Mouse (Mus musculus) limb, embryonic 12.5 days (tissue): ENCODE measurements around the gene Cmtr1. TPM values are rescaled to one million over a fixed set of nuclear protein-coding genes. Genes with fewer than 3 reads are reported as not detected.

ENCODE experiments used
- ATAC-seq: fragments of 200-750 bp; cut with Nextera tagmentation; 2 replicates; pipeline ENCODE4 v1.8.0; 2017; ENCODE audit warnings: low read depth, moderate TSS enrichment; ENCODE audit not compliant: insufficient number of reproducible peaks, insufficient read depth, low FRiP score, low TSS enrichment
- H3K27ac ChIP-seq: fragments of 300-500 bp; sonication (generic); 2 replicates; pipeline ENCODE4 v1.5.1; 2016; ENCODE audit warnings: mild to moderate bottlenecking, moderate library complexity
- H3K27me3 ChIP-seq: fragments of 300-500 bp; sonication (generic); 2 replicates; pipeline ENCODE4 v1.6.1; 2016; ENCODE audit warnings: mild to moderate bottlenecking, moderate library complexity
- H3K36me3 ChIP-seq: fragments of 300-500 bp; sonication (generic); 2 replicates; pipeline ENCODE4 v1.6.1; 2016; ENCODE audit warnings: mild to moderate bottlenecking, moderate library complexity
- H3K4me1 ChIP-seq: fragments of 300-500 bp; sonication (generic); replicated peaks from 2 replicates; pipeline ENCODE4 v1.6.1; 2016
- H3K4me2 ChIP-seq: fragments of 300-500 bp; sonication (generic); 2 replicates; pipeline ENCODE4 v1.6.1; 2016; ENCODE audit warnings: mild to moderate bottlenecking, moderate library complexity
- H3K4me3 ChIP-seq: fragments of 300-500 bp; sonication (generic); replicated peaks from 2 replicates; pipeline ENCODE4 v1.5.1; 2016; ENCODE audit warnings: mild to moderate bottlenecking
- H3K9ac ChIP-seq: fragments of 300-500 bp; sonication (generic); replicated peaks from 2 replicates; pipeline ENCODE4 v1.6.1; 2016; ENCODE audit warnings: mild to moderate bottlenecking, moderate library complexity
- H3K9me3 ChIP-seq: fragments of 300-500 bp; sonication (generic); 2 replicates; pipeline ENCODE4 v1.6.1; 2016; ENCODE audit warnings: mild to moderate bottlenecking, moderate library complexity
- WGBS: fragments of 180-500 bp; shearing (Covaris S2); methylation state at CpG from one replicate; pipeline ENCODE4 v1.1.7; 2016; 5-methylcytosine and 5-hydroxymethylcytosine counted together
- polyA plus RNA-seq: library from polyadenylated mRNA; unstranded; fragments of >200 nt; fragmentation: Nextera tagmentation; extraction: Ambion mirVana; gene quantifications from 2 replicates; pipeline ENCODE4 v1.2.1, GENCODE M21; 2016

Gene Cmtr1
- polyA plus RNA-seq, 1 experiment from 2014 or later, result 147 TPM

- no peaks in the 10 kb centered on the region for H3K9me3 ChIP-seq
- no peak overlapping the region for H3K9ac ChIP-seq
- no peaks in the 10 kb centered on the region for H3K4me1 ChIP-seq
- H3K4me3 ChIP-seq, result no peak overlapping the region
- H3K36me3 ChIP-seq, result peaks cover 78% of the 10 kb centered on the region
- no peak for ATAC-seq
- no peak overlapping the region for H3K27ac ChIP-seq
- no peak overlapping the region for H3K4me2 ChIP-seq
- H3K27me3 ChIP-seq, result no peaks in the 10 kb centered on the region
Measured at GRCm38 (mm10) chr17:29669936-29670335, 9.5 kb downstream of the Cmtr1 start.

GRCm38 (mm10) chr17:29671021-29671420 lies 10.6 kb downstream of the Cmtr1 start:
- no peaks in the 10 kb centered on the region for H3K4me1 ChIP-seq
- ATAC-seq, result no peak
- H3K4me3 ChIP-seq, result no peak overlapping the region
- no peak overlapping the region for H3K4me2 ChIP-seq
- 93% methylated on average over 2 of the region's 2 CpGs for WGBS
- no peaks in the 10 kb centered on the region for H3K27me3 ChIP-seq
- H3K9ac ChIP-seq, result no peak overlapping the region
- H3K27ac ChIP-seq, result no peak overlapping the region
- no peaks in the 10 kb centered on the region for H3K9me3 ChIP-seq
- peaks cover 79% of the 10 kb centered on the region for H3K36me3 ChIP-seq

GRCm38 (mm10) chr17:29673325-29673724 lies 12.9 kb downstream of the Cmtr1 start:
- H3K27me3 ChIP-seq, result no peaks in the 10 kb centered on the region
- ATAC-seq, result no peak
- H3K4me2 ChIP-seq, result no peak overlapping the region
- H3K27ac ChIP-seq, result no peak overlapping the region
- H3K9me3 ChIP-seq, result no peaks in the 10 kb centered on the region
- peaks cover 87% of the 10 kb centered on the region for H3K36me3 ChIP-seq
- 94% methylated on average over 4 of the region's 4 CpGs for WGBS
- no peak overlapping the region for H3K4me3 ChIP-seq
- H3K9ac ChIP-seq, result no peak overlapping the region
- H3K4me1 ChIP-seq, result no peaks in the 10 kb centered on the region

- Histone ChIP-seq H3K36me3 (peaks cover 98% of the 10 kb centered on the region), H3K9ac (no peak overlapping the region), H3K4me1 (no peaks in the 10 kb centered on the region), H3K27me3 (no peaks in the 10 kb centered on the region), H3K27ac (no peak overlapping the region), H3K4me2 (no peak overlapping the region), H3K4me3 (no peak overlapping the region), H3K9me3 (no peaks in the 10 kb centered on the region)
- 89% methylated on average over 8 of the region's 8 CpGs for WGBS
- no peak for ATAC-seq
Measured at GRCm38 (mm10) chr17:29678526-29678925, 18.1 kb downstream of the Cmtr1 start.

- Histone ChIP-seq H3K4me2 (no peak overlapping the region), H3K4me3 (no peak overlapping the region), H3K4me1 (no peaks in the 10 kb centered on the region), H3K27ac (no peak overlapping the region), H3K9ac (no peak overlapping the region), H3K36me3 (peaks cover 98% of the 10 kb centered on the region), H3K27me3 (no peaks in the 10 kb centered on the region), H3K9me3 (no peaks in the 10 kb centered on the region)
- ATAC-seq, result no peak
- WGBS, result 88% methylated on average over 6 of the region's 6 CpGs
Measured at GRCm38 (mm10) chr17:29679038-29679767, 18.8 kb downstream of the Cmtr1 start.

- Histone ChIP-seq H3K4me1 (no peaks in the 10 kb centered on the region), H3K4me3 (no peak overlapping the region), H3K27ac (no peak overlapping the region), H3K36me3 (peaks cover 98% of the 10 kb centered on the region), H3K9me3 (no peaks in the 10 kb centered on the region), H3K27me3 (no peaks in the 10 kb centered on the region), H3K4me2 (no peak overlapping the region), H3K9ac (no peak overlapping the region)
- 84% methylated on average over 2 of the region's 2 CpGs for WGBS
- no peak for ATAC-seq
Measured at GRCm38 (mm10) chr17:29680174-29680573, 19.8 kb downstream of the Cmtr1 start.

- Histone ChIP-seq H3K27ac (no peak overlapping the region), H3K4me1 (no peaks in the 10 kb centered on the region), H3K4me2 (no peak overlapping the region), H3K9ac (no peak overlapping the region), H3K4me3 (no peak overlapping the region), H3K27me3 (no peaks in the 10 kb centered on the region), H3K36me3 (peaks cover 98% of the 10 kb centered on the region), H3K9me3 (no peaks in the 10 kb centered on the region)
- WGBS, result 94% methylated on average over 2 of the region's 2 CpGs
- no peak for ATAC-seq
Measured at GRCm38 (mm10) chr17:29680921-29681320, 20.5 kb downstream of the Cmtr1 start.

- no peak for ATAC-seq
- WGBS, result 95% methylated on average over 9 of the region's 9 CpGs
- H3K4me1 ChIP-seq, result no peaks in the 10 kb centered on the region
- no peak overlapping the region for H3K9ac ChIP-seq
- no peak overlapping the region for H3K4me2 ChIP-seq
- no peak overlapping the region for H3K4me3 ChIP-seq
- peaks cover 98% of the 10 kb centered on the region for H3K36me3 ChIP-seq
- no peaks in the 10 kb centered on the region for H3K9me3 ChIP-seq
- H3K27ac ChIP-seq, result no peak overlapping the region
- no peaks in the 10 kb centered on the region for H3K27me3 ChIP-seq
Measured at GRCm38 (mm10) chr17:29681669-29682068, 21.3 kb downstream of the Cmtr1 start.

- H3K9me3 ChIP-seq, result no peaks in the 10 kb centered on the region
Measured at GRCm38 (mm10) chr17:29682261-29682660, 21.9 kb downstream of the Cmtr1 start.

GRCm38 (mm10) chr17:29683127-29683526 lies 22.7 kb downstream of the Cmtr1 start:
- Histone ChIP-seq H3K4me2 (no peak overlapping the region), H3K4me1 (no peaks in the 10 kb centered on the region), H3K9ac (no peak overlapping the region), H3K4me3 (no peak overlapping the region), H3K27ac (no peak overlapping the region), H3K27me3 (no peaks in the 10 kb centered on the region), H3K9me3 (no peaks in the 10 kb centered on the region), H3K36me3 (peaks cover 98% of the 10 kb centered on the region)
- 87% methylated on average over 2 of the region's 2 CpGs for WGBS
- ATAC-seq, result no peak

More at GRCm38 (mm10) chr17:29682261-29682660, 21.9 kb downstream of the Cmtr1 start:
- Histone ChIP-seq H3K27me3 (no peaks in the 10 kb centered on the region), H3K27ac (no peak overlapping the region), H3K4me2 (no peak overlapping the region), H3K9ac (no peak overlapping the region), H3K36me3 (peaks cover 98% of the 10 kb centered on the region), H3K4me3 (no peak overlapping the region), H3K4me1 (no peaks in the 10 kb centered on the region)
- WGBS, result 92% methylated on average over 7 of the region's 7 CpGs
- ATAC-seq, result no peak

GRCm38 (mm10) chr17:29684275-29684674 lies 23.9 kb downstream of the Cmtr1 start:
- ATAC-seq, result no peak
- WGBS, result 92% methylated on average over 4 of the region's 4 CpGs
- Histone ChIP-seq H3K9ac (no peak overlapping the region), H3K36me3 (peaks cover 96% of the 10 kb centered on the region), H3K4me1 (no peaks in the 10 kb centered on the region), H3K27me3 (no peaks in the 10 kb centered on the region), H3K4me2 (no peak overlapping the region), H3K4me3 (no peak overlapping the region), H3K27ac (no peak overlapping the region), H3K9me3 (no peaks in the 10 kb centered on the region)

- H3K4me1 ChIP-seq, result no peaks in the 10 kb centered on the region
- no peaks in the 10 kb centered on the region for H3K27me3 ChIP-seq
- WGBS, result 91% methylated on average over 5 of the region's 5 CpGs
- no peak for ATAC-seq
- peaks cover 96% of the 10 kb centered on the region for H3K36me3 ChIP-seq
- no peaks in the 10 kb centered on the region for H3K9me3 ChIP-seq
- H3K27ac ChIP-seq, result no peak overlapping the region
- no peak overlapping the region for H3K9ac ChIP-seq
- no peak overlapping the region for H3K4me2 ChIP-seq
- no peak overlapping the region for H3K4me3 ChIP-seq
Measured at GRCm38 (mm10) chr17:29686771-29687170, 26.4 kb downstream of the Cmtr1 start.
